Mouse (Mus musculus): Measurements from ENCODE around the gene Ptcd2. TPM values are rescaled to one million over a fixed set of nuclear protein-coding genes. Genes with fewer than 3 reads are reported as not detected.

Gene Ptcd2
- total RNA-seq, 2 experiments from 2014 or later = 31.7 to 33.5 TPM

DNA sequence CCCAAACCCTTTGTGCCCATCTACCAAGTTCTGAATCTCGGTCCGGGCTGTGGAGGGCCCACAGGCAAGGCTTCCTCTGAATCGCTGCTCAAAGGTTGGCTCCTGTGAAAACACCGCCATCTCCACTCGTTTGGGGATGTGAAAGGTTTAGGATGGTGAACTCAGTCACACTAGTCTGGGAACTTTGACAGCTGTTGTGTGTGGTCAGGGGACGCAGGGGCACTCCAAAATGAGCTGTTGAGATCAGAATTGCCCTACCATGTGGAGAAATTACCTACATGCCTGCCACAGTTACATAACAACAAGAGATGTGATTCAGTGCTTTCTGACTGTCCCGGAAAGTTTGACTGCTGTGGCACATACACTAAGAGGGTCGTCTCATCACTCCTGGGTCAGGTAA, 36.1 kb downstream of the Ptcd2 start:
- intact Hi-C loops (cut with DNase I) = no loop called here
- DNase-seq = no peak

DNA sequence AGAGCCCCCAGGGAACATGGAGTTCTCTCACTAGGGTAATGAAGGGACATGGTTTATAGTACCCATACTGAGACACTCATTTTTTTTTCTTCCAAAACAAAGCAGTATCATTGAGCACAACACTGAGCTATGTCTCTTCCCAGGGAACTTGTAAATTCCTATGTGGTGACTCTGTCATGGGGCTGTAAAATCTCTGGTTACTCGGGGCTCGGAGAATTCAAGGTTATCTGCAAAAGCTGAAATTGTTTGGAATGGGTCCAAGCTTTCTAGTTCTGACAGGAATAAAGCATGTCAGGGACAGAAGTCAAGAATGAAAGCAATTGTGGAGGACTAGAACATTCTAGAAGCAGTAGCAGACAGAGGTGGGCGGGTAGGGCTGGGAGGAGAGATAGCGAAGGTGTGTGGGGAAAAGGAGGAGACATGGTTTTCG, 36.6 kb downstream of the Ptcd2 start:
- intact Hi-C loops (cut with DNase I) = no loop called here
- no peak for DNase-seq

GRCm38 (mm10) chr13:99306164-99306563, 38.3 kb downstream of the Ptcd2 start:
- intact Hi-C loops (cut with DNase I) = no loop called here
- DNase-seq = no peak

GRCm38 (mm10) chr13:99305186-99305585, 39.3 kb downstream of the Ptcd2 start:
- no peak for DNase-seq
- intact Hi-C loops (cut with DNase I) = no loop called here

DNA sequence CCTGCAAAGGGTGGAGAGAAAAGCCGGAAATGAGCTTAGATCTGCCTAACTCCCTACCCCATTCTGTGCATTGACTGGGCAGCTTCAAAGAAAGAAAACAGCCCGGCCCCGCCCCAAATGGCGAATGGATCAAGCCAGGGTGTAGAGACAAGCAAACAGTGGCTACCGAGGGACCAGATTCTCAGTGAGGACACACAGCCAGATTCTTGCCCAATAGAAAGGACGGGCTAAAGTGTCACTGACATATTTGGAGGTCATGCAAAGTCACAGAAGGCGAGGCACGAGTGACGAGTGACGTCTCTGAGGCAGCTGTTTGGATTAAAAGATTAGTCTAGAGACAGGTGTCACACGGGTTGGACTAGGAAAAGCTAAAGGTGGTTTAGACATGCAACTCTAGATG, 40.1 kb downstream of the Ptcd2 start:
- no peak for DNase-seq
- intact Hi-C loops (cut with DNase I) = no loop called here

DNA sequence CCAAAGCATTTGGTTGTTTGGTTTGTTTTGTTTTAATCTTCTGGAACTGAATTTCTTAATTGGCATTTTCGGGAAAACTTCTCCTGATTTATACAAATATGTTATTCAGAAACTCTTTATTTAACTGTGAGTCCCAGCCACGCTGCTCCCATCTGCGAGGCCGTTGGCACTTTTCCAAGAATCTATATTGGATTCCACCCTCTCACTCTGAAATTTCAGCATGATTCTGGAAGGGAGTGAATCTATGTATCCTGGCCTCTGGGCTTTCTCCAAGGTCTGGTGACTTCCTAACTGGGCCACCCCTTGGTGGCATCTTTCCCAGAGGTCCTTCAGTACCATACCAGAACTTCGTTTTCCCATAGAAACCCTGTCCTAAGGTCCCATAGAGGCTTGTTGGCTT, 40.7 kb downstream of the Ptcd2 start:
- no peak for DNase-seq
- intact Hi-C loops (cut with DNase I) = no loop called here

- intact Hi-C loops (cut with DNase I) = no loop called here
- DNase-seq = peak; percentile 34
Measured at GRCm38 (mm10) chr13:99299921-99300320, 44.6 kb downstream of the Ptcd2 start.

DNA sequence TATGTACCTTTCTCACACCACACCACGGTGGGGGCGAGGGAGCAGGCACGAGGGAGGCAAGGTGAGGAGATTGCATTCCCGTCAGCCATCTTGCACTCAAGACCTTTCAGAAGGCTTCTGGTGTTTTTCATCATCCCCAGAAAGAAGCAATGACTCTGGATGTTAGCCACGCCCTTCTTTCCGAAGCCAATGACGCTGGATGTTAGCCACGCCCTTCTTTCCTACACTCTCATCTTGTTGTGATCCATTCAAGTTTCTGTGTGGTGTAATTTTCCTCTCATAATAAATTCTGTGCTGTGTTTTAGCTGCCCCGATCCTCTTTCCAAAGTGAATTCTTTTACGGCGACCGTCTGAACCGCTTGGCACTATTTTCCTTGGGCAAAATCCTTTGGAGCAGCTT, 50.3 kb downstream of the Ptcd2 start:
- DNase-seq = no peak
- intact Hi-C loops (cut with DNase I) = no loop called here

GRCm38 (mm10) chr13:99290766-99291165, 53.7 kb downstream of the Ptcd2 start:
- intact Hi-C loops (cut with DNase I) = no loop called here
- no peak for DNase-seq

- no peak for DNase-seq
- intact Hi-C loops (cut with DNase I) = no loop called here
Measured at GRCm38 (mm10) chr13:99287786-99288185, 56.7 kb downstream of the Ptcd2 start.

DNA sequence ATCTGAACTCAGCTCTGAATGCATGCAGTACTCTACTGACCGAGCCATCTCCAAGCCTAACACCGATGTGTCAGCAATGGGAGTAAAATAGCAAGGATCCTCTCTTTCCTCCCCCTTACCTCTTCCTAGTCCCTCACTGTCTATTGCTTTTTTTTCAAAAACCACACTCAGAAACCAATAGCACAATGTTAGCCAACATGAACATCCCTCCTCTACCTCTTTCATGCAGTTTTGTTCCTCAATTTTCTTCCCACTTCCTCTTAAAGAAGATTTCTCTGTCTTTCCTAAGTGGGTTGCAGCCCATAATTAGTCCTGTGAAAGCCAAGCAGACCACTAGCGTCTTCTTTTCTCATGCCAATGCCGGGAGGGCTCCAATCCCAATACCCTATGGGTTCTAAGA, 57.3 kb downstream of the Ptcd2 start:
- no peak for DNase-seq
- intact Hi-C loops (cut with DNase I) = no loop called here

DNA sequence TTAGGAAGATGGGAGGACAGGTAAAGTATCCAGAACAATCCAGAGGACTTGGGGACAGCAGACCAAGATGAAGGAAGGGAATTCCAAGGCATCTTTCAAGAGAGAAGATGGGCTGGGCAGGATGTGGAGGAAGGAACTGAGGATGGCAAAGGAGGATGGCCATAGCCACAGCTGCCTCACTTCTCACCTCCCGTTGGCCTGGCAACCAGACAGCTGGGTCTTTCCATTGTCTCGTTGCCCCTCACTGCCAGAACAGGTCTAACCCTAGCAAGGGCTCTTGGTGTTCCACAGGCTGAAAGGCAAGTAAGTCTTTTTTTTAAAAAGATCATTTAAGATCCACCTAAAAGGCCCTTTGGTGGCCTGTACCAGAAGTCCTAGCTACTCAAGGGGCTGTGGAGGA, 59.3 kb downstream of the Ptcd2 start:
- no peak for DNase-seq
- intact Hi-C loops (cut with DNase I) = no loop called here

DNA sequence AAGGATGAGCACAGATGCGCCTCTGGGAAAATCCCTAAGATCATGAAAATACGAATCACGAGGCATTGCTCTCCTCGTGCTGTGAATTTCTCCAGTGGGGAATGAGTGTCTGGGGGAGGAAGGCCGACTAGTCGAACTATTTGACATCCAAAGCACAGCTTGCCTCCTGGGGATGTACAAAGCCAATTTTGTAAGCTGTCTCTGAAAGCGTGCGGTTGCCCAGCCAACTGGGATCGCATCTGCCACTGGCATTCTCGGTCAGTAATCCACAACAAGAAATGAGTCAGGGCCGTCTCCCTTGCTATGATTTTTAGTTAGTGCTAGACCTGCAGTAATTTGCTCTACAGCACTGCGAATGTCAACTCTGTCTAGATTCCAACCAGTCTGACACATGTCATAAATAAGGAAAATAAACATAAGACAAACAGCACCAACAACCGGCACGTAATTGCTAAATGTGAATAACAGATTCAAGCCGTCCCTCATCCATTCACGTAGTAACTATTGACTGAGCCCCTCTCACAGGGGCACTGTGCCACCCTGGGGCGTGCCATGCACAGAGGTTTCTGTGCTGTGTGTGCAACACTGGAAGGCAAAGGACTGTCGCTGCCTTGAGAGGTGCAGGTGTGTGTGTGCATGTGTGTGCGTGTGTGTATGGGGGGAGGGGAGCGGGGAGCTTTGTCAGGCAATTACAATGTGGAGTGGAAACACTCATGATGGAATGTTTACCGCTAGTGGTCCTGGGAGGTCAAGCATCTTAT, 59.9 kb downstream of the Ptcd2 start:
- intact Hi-C loops (cut with DNase I) = no loop called here
- DNase-seq = peak; percentile 80

DNA sequence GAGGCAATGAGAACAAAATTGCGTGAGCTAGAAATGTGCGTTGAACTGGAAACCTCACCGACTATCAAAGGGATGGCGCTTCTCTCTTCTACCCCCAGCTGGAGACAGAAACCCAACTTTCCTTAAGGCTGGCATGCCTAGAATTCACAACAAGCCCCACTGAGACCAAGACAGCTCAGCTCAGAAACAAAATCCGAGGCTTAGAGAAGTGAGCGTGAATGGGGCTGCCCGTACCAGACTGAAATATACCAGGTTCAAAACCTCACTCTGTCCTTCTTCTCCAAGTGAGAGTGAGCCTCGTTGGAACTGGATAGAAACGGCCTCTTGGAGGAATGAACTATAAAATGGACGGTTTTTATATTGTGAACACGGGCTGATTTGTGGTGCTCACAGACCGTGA, 60.6 kb downstream of the Ptcd2 start:
- no peak for DNase-seq
- intact Hi-C loops (cut with DNase I) = no loop called here

DNA sequence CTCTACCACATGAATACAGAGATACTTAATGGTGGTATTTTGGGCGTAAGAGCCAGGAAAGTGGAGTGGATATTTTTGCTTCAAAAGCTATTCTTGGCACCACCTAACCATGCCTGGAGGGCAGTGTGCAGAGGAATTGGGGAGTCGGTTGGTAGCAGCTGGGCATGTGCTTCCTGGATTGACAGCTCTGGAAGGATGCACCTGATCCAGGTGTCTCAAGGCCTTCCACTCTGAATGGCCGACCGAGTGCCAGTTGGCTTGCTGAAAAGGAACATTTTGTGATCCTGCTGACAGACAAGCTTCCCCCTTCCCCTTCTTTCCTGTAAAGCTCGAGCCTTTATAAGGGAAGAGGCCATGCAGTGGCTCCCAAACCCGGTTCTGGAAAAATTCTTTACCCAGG, 61.5 kb downstream of the Ptcd2 start:
- no peak for DNase-seq
- intact Hi-C loops (cut with DNase I) = no loop called here

DNA sequence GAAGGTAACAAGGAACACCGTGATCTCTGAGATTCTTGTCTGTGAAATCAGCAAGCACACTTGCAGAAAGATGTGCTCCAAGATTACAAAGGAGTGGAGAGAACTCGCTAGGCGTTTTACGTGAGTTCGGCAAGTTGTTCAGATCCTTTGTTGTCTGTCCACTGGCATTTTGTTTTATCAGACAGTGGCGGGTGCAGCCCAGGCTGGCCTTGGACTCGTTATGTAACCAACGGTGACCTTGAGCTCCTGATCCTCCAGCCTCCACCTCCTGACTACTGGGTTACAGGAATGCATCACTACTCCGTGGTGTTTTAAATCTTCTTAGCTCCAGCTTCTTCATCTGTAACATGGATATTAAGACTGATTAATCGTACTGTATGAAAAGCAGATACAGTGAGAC, 65.2 kb downstream of the Ptcd2 start:
- intact Hi-C loops (cut with DNase I) = no loop called here
- DNase-seq = no peak

DNA sequence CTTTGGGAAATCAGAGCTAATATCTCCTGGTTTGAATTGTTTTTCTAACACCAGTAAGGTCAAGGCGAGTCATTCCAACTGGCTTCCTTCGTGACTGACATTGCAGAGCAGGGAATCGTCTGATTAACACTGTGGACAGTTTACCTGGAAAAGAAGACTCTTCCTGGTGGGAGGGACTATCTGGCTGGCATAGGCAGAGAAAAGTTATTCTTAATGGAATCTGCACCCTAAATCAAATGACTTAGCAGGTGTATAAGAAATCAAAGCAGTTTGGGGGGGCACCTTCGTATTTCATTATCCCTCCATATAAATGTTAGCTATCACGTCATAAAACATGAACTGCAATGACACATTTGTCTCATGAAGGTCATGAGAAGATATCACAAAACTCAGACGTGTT, 66.0 kb downstream of the Ptcd2 start:
- no peak for DNase-seq
- intact Hi-C loops (cut with DNase I) = no loop called here

GRCm38 (mm10) chr13:99277521-99277920, 67.0 kb downstream of the Ptcd2 start:
- intact Hi-C loops (cut with DNase I) = no loop called here
- no peak for DNase-seq

DNA sequence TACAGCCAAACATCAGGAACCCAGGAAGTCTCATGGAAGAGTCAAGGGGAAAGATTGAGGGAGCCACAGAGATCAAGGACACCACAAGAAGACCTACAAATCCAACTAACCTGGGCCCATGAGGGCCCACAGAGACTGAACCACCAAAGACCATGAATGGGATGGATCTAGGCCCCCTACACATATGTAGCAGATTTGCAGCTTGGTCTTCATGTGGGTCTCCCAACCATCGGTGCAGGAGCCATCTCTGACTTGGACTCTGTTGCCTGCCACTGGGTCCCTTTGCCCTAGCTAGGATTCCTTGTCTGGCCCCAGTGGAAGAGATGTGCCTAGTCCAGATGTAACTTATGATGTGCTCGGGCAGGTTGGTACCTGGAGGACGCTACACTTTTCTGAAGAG, 72.5 kb downstream of the Ptcd2 start:
- intact Hi-C loops (cut with DNase I) = no loop called here
- no peak for DNase-seq
